Mouse (Mus musculus) brain, embryonic 14.5 days (tissue): ENCODE measurements at regions not wholly inside any gene's neighbourhood (a gene's known extent, or its start where the extent isn't known, plus 50 kb on each side); places are given as distances from the start of the nearest gene placed in this dataset.

Experiments
- CTCF ChIP-seq: fragments of 200-500 bp; IDR thresholded peaks from 2 replicates; pipeline ENCODE4 v1.5.1; 2012; ENCODE audit warnings: inconsistent platforms, mild to moderate bottlenecking, moderate library complexity, borderline replicate concordance; ENCODE audit not compliant: insufficient read depth, insufficient read length; ENCODE audit errors: extremely low read depth
- POLR2A ChIP-seq: fragments of 200-500 bp; IDR thresholded peaks from 2 replicates; pipeline ENCODE4 v1.6.1; 2012; ENCODE audit warnings: mild to moderate bottlenecking, inconsistent platforms, borderline replicate concordance; ENCODE audit not compliant: poor library complexity, insufficient read depth, insufficient read length, severe bottlenecking; ENCODE audit errors: extremely low read depth

DNA sequence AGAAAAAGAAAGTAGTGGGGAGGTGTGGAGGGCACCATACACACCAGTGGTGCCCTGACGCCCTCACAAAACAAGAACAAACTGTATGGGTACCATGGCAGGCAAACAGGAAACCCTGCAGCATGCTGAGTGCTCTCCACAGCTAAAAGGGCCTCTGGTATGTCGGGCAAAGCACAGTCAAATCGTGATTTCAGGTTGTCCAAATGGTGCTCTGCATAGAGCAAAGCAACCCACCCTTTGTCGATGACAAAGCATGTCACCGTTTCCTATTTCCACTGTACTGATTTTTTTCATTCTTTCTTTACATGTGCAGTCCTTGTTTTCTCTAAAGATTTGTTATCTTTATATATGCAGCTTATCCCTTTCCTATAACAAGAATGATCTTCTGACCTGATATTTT is 156.0 kb upstream of the Cited2 start:
- TF ChIP-seq POLR2A (no peak), CTCF (no peak)
